Mouse (Mus musculus) heart, embryonic 13.5 days (tissue): ENCODE data around the gene Ankrd39. TPM values are rescaled to one million over a fixed set of nuclear protein-coding genes. Genes with fewer than 3 reads are reported as not detected.
A peak's percentile ranks its signal among the peaks of the same experiment; 100 is the strongest.

ENCODE experiments used
- ATAC-seq: fragments of 200-750 bp; cut with Nextera tagmentation; 2 replicates; pipeline ENCODE4 v1.8.0; 2017; ENCODE audit warnings: moderate TSS enrichment; ENCODE audit not compliant: insufficient number of reproducible peaks, low FRiP score, low TSS enrichment; ENCODE audit errors: extremely low read depth
- H3K27ac ChIP-seq: fragments of 300-500 bp; sonication (generic); replicated peaks from 2 replicates; pipeline ENCODE4 v1.5.1; 2015; ENCODE audit warnings: moderate library complexity, mild to moderate bottlenecking, inconsistent platforms
- H3K27me3 ChIP-seq: fragments of 300-500 bp; sonication (generic); replicated peaks from 2 replicates; pipeline ENCODE4 v1.6.1; 2015; ENCODE audit warnings: mild to moderate bottlenecking, inconsistent platforms
- H3K36me3 ChIP-seq: fragments of 300-500 bp; sonication (generic); 2 replicates; pipeline ENCODE4 v1.6.1; 2015; ENCODE audit warnings: mild to moderate bottlenecking, inconsistent platforms
- H3K4me1 ChIP-seq: fragments of 300-500 bp; sonication (generic); 2 replicates; pipeline ENCODE4 v1.6.1; 2015; ENCODE audit warnings: inconsistent platforms
- H3K4me2 ChIP-seq: fragments of 300-500 bp; sonication (generic); 2 replicates; pipeline ENCODE4 v1.6.1; 2015; ENCODE audit warnings: inconsistent platforms, mild to moderate bottlenecking, moderate library complexity
- H3K4me3 ChIP-seq: fragments of 300-500 bp; sonication (generic); 2 replicates; pipeline ENCODE4 v1.5.1; 2015; ENCODE audit warnings: moderate library complexity, mild to moderate bottlenecking, inconsistent platforms
- H3K9ac ChIP-seq: fragments of 300-500 bp; sonication (generic); 2 replicates; pipeline ENCODE4 v1.6.1; 2015; ENCODE audit warnings: inconsistent platforms, mild to moderate bottlenecking, moderate library complexity
- H3K9me3 ChIP-seq: fragments of 300-500 bp; sonication (generic); 2 replicates; pipeline ENCODE4 v1.6.1; 2016; ENCODE audit warnings: inconsistent platforms
- WGBS: fragments of 180-500 bp; shearing (Covaris S2); methylation state at CpG from one replicate; pipeline ENCODE4 v1.1.7; 2015; ENCODE audit warnings: mixed read lengths; 5-methylcytosine and 5-hydroxymethylcytosine counted together
- polyA plus RNA-seq: library from polyadenylated mRNA; unstranded; fragments of >200 nt; fragmentation: Nextera tagmentation; extraction: Ambion mirVana; gene quantifications from 2 replicates; pipeline ENCODE4 v1.2.1, GENCODE M21; 2015

The Ankrd39 gene
- polyA plus RNA-seq, 1 experiment from 2014 or later, result 23.6 TPM

DNA sequence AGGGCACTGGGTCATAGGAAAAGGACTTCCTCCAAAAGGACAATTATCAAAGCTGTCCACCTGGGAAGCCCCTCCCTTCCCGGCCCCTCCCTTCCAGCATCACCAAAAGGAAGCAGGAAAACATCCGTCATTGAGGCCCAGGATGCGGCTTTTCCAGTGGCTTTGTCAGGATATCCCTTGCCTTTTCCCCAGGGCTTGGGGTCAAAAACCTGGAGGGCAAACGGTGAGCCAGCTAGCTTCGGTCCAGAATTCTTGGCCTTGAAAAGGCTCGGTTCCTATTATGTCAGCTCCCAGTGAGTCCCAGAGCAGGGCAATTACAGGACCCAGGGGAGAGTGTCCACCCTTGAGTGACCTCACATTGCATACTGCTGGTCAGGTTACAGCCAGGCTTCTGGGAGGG is 13.7 kb upstream of the Ankrd39 start:
- no peak overlapping the region for H3K4me3 ChIP-seq
- no peak for ATAC-seq
- H3K4me1 ChIP-seq, result peaks cover 58% of the 10 kb centered on the region
- H3K9me3 ChIP-seq, result no peaks in the 10 kb centered on the region
- H3K9ac ChIP-seq, result no peak overlapping the region
- H3K36me3 ChIP-seq, result no peaks in the 10 kb centered on the region
- H3K27me3 ChIP-seq, result no peaks in the 10 kb centered on the region; the same call in 1 of the 2 replicates
- no peak overlapping the region; the same call in 1 of the 2 replicates for H3K27ac ChIP-seq
- no peak overlapping the region for H3K4me2 ChIP-seq
- WGBS, result 47% methylated on average over 6 of the region's 6 CpGs

DNA sequence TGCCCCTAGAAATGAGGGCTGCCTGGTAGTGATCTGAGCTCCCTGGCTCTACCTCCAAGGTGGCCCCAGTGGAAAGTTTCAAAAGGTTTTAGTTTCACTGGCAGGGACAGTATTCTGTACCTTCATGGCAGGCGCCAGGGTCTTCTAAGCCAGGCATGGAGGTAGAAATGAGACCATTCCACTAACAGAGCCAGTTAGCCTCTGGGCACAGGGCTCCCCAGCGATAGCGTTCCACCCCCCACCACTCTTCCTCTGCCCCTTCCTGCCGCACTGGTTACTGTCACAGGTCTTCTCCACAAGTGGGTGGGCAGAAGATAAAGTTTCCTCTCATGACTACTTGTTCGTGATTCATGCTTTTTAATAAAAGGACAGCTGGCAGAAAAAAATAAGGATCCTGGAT is 12.6 kb upstream of the Ankrd39 start:
- no peak for ATAC-seq
- peaks cover 65% of the 10 kb centered on the region for H3K4me1 ChIP-seq
- WGBS, result 60% methylated on average over 5 of the region's 5 CpGs
- H3K9ac ChIP-seq, result no peak overlapping the region
- no peaks in the 10 kb centered on the region for H3K9me3 ChIP-seq
- 0 out of 2 replicates have a peak overlapping the region, but pooled peaks have one; percentile 97 for H3K27ac ChIP-seq
- no peaks in the 10 kb centered on the region; the same call in 1 of the 2 replicates for H3K27me3 ChIP-seq
- 0 out of 2 replicates have a peak overlapping the region, but pooled peaks have one; percentile 89 for H3K4me2 ChIP-seq
- peaks cover 8% of the 10 kb centered on the region for H3K36me3 ChIP-seq
- no peak overlapping the region for H3K4me3 ChIP-seq

DNA sequence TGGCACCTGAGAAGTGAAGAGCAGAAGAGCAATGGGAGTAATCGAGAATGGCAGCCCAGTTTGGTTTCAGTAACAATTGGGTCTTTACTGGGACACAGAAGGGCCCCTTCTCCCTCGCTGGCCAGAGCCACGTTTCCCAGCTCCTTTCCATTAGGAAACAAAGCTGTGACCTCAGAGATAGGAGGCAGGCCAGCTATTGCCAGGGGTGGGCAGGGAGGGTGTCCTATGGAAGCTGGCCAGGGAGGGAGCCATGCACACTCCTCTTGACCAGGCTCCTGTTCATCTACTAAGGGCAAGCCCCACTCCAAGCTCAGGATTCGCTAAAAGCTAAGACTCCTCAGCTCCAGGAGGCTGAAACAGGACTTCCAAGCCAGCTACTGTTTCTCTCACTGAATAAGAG is 12.0 kb upstream of the Ankrd39 start:
- no peaks in the 10 kb centered on the region for H3K9me3 ChIP-seq
- H3K4me2 ChIP-seq, result peak overlapping the region; percentile 89
- 6% methylated on average over 4 of the region's 4 CpGs for WGBS
- no peaks in the 10 kb centered on the region; the same call in 1 of the 2 replicates for H3K27me3 ChIP-seq
- peak overlapping the region; percentile 97 for H3K9ac ChIP-seq
- peak overlapping the region; percentile 97 for H3K27ac ChIP-seq
- no peak for ATAC-seq
- peak overlapping the region; percentile 78 for H3K4me3 ChIP-seq
- H3K36me3 ChIP-seq, result peaks cover 14% of the 10 kb centered on the region
- H3K4me1 ChIP-seq, result peaks cover 67% of the 10 kb centered on the region

DNA sequence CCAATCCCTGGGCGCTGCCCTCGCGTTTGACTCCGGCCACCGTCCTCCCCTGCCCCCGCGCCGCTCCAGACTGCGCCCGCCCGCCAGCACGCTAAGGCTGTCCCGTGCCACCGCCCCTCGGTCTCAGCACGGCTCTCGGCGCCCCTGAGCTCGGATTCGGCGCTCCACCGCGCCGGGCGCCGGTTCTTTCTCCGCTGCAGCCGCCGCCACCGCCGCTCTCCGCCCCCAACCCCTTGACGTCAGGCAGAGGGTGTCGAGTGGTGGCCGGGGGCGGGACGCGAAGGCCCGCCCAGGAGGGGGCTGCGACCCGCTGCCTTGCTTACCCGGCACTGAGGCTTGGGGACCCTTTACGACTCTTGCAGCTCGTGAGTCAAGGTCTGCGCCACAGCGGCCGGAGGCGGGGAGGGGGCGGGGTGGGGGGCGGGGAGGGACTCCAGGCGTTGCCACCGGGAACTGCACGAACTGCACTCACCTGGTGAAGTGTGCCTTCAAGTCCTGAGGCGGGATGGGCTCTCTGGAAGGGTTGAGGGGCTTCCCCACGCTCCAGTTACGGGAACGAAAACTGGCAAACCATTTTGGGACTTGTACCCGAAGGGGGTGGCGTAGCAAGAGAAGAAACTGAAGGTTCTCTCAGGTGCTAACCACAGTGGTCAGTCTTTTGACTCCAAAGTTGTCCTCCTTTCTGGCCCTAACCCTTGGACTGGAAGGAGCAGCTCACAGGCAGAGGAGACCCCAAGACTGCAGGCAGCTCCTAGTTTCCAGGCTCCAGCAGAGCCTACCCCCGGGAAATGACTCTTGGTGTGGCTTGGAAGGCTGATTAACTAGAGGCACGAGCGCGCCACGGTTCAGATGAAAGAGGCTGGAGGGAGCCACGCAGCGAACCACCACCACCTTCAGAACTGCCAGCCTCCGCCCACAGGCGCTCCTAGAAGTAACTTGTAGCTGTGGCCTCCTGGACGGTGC is 11.1 kb upstream of the Ankrd39 start, which contains the start of gene Sema4c:
Sema4c (minus strand) TSS at position 319 of the 963 bp plus-strand sequence.
- Histone ChIP-seq H3K27ac (peak within 1 kb of the TSS; percentile 97), H3K36me3 (peaks cover 23% of the 10 kb centered on the region), H3K9me3 (no peaks in the 10 kb centered on the region), H3K27me3 (no peaks in the 10 kb centered on the region; the same call in 1 of the 2 replicates), H3K4me2 (peak within 1 kb of the TSS; percentile 89), H3K4me3 (peak within 1 kb of the TSS; percentile 78), H3K4me1 (peaks cover 65% of the 10 kb centered on the region), H3K9ac (peak within 1 kb of the TSS; percentile 97)
- WGBS, result 1% methylated on average over 67 of the region's 69 CpGs
- peak; percentile 17; the same call in 1 of the 2 replicates for ATAC-seq

DNA sequence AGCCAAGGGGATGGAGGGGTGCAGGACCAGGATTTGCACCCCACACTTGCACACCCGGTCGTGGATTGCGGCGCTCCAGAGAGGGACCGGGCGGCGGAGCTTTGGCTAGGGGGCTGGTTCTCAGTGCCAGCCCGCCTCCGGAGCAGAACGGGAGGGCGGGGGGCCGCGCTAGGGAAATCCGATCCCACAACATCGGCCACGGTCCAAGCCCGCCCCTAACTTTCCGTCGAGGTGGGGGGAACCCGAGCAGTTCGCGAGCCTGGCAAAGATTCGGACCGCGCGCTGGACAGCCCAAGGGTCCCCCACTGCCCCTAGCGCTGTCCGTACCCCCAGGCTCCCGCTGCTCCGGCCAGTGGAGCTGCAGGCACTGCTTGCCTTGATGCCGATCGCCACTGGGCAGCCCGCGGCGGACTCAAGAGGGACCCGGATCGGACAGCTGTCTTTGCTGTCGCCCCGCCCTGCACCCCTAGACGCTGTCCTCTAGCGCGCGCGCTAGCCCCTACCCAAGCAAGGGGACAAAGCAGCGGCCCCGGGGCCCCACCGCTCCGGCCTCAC is 10.3 kb upstream of the Ankrd39 start:
- WGBS, result under 1% methylated on average over 48 of the region's 48 CpGs
- H3K27me3 ChIP-seq, result no peaks in the 10 kb centered on the region; the same call in 1 of the 2 replicates
- peak; percentile 64 for ATAC-seq
- H3K36me3 ChIP-seq, result peaks cover 31% of the 10 kb centered on the region
- H3K4me1 ChIP-seq, result peaks cover 57% of the 10 kb centered on the region
- H3K9me3 ChIP-seq, result no peaks in the 10 kb centered on the region
- peak overlapping the region; percentile 97 for H3K27ac ChIP-seq
- peak overlapping the region; percentile 97 for H3K9ac ChIP-seq
- peak overlapping the region; percentile 89 for H3K4me2 ChIP-seq
- H3K4me3 ChIP-seq, result peak overlapping the region; percentile 78

DNA sequence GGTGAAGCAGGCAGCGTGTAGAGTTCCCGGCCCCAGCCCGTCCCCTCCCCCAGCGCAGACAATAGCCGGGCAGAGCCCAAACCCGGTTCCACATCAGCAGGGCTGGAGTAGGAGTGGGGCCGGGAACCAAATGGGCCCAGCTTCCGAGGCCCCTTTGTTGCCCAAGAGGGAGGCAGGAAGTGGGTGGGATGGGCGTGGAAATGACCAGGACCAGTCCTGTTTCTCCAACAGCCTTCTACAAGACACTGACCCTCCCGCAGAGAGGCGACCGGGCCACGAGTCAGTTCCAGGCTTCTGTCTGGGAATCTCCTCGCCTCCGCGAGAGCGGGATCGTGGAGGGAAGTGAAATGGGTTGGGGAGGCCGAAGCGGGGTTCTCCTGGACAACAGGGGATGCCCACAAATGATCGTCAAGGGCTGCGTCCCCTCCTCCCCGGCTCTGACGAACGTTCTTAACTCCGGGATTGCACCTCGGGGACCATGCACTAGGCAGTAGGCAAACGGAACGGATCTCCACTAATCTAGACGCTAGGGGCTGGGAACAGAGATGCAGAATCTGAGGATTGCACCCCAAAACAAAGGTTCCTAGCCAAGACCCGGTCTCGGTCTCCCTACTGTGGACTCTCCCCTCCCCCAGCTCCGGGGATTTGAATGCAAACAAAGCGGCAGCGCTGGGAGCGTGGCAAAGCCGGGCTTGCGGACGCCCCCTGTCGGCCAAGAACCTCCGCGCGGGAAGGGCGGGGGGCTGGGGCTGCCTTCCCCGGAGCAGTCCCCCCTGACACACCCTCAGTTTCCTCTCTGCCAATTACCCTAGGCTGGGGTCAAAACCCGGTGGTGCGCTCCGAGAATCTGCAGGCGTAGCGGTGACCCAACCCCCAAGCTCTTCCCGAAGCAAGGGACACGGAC is 9.6 kb upstream of the Ankrd39 start:
- peak; percentile 55 for ATAC-seq
- peaks cover 38% of the 10 kb centered on the region for H3K36me3 ChIP-seq
- peak overlapping the region; percentile 97 for H3K27ac ChIP-seq
- H3K27me3 ChIP-seq, result no peaks in the 10 kb centered on the region; the same call in 1 of the 2 replicates
- peak overlapping the region; percentile 97 for H3K9ac ChIP-seq
- no peaks in the 10 kb centered on the region for H3K9me3 ChIP-seq
- H3K4me1 ChIP-seq, result peaks cover 50% of the 10 kb centered on the region
- H3K4me2 ChIP-seq, result peak overlapping the region; percentile 89
- H3K4me3 ChIP-seq, result peak overlapping the region; percentile 78
- under 1% methylated on average over 52 of the region's 52 CpGs for WGBS

DNA sequence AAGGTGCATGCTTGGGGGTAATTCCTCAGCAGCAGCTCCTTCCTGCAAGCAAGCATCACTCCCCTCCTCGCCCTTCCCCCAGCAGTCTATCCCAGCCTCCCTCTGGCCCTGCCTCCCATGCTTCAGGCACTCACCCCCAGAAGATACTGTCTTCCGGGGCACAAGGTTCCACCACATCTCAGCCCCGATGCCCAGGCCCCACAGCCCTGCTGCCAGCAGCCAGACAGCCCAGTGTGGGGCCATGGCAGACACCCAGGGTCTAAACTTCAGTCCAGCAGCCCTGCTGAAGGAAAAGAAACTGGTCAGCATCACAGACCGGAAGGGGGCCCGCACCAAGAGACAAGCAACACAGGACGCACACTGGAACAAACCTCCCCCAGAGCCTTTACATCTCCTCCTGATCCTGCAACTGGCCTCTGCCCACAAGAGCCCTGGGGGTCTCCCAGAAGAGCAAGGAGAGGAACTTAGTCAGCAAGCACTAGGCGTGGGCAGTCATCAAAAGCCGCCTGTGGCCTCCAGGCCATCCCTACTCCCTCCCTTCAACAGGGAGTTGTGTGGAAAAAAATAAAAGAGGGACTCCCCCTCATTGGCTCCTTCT is 8.7 kb upstream of the Ankrd39 start:
- Histone ChIP-seq H3K4me3 (peak overlapping the region; percentile 78), H3K4me1 (peaks cover 44% of the 10 kb centered on the region), H3K27me3 (no peaks in the 10 kb centered on the region; the same call in 1 of the 2 replicates), H3K4me2 (peak overlapping the region; percentile 89), H3K27ac (peak overlapping the region; percentile 97), H3K9me3 (no peaks in the 10 kb centered on the region), H3K9ac (peak overlapping the region; percentile 97), H3K36me3 (peaks cover 47% of the 10 kb centered on the region)
- ATAC-seq, result no peak
- WGBS, result 7% methylated on average over 8 of the region's 8 CpGs

DNA sequence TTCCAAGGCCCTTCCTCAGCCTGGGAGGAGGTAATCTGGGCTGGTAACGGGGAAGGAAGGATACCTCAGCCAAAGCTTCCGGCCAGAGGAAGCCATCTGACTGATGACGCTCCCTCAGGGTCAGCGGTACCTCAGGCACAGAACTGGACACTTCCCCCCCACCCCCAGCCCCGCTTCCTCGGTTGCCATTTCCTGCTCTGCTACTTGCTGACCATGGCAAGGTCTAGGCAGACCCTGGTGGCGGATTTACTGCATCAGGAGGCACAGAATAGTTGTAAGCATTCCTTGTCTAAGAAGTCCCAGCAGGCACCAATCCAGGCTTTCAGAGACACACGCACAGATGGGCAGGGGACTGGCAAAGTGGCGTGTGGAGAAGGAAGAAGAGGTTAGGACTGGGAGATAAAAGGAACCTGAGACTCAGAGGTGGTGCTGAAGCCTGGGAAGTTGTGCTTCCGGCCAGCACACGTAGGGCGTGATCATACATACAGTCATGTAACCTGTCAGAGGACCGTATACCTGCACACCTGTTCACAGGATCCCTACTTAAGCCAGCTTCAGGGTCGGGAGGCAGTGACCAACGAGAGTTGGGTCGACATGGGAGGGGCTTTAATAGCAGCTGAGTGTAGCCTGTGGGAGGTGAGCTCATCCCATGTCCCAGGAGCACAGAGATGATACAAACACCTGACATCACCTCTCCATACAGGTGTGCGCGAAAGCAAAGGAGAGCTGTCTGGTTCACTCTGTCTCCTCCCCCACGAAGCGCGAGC is 7.6 kb upstream of the Ankrd39 start:
- peak overlapping the region; percentile 97 for H3K9ac ChIP-seq
- peak overlapping the region; percentile 89 for H3K4me2 ChIP-seq
- H3K9me3 ChIP-seq, result no peaks in the 10 kb centered on the region
- 68% methylated on average over 21 of the region's 21 CpGs for WGBS
- H3K4me1 ChIP-seq, result peaks cover 39% of the 10 kb centered on the region
- no peak for ATAC-seq
- H3K36me3 ChIP-seq, result peaks cover 58% of the 10 kb centered on the region
- H3K27me3 ChIP-seq, result no peaks in the 10 kb centered on the region; the same call in 1 of the 2 replicates
- peak overlapping the region; percentile 97 for H3K27ac ChIP-seq
- peak overlapping the region; percentile 78 for H3K4me3 ChIP-seq

DNA sequence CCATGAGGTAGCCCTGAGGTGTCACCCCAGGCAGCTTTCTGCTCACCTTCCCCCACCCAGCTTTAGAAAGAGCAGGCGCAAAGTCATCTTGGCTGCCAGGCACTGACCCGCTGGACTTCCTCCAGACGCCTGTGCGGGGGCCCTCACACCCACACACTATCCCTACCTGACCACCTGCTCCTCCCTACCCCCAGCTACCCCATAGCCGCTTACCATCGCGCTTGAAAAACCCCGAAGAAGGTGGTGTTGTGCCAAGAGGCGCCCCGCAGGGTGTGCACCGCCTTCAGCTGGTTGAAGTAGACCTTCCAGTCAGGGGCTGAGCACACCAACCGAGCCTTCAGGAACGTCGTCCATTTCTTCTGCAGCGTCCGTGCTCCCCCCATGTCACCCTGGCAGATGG is 5.3 kb upstream of the Ankrd39 start:
- no peak overlapping the region for H3K4me2 ChIP-seq
- 86% methylated on average over 16 of the region's 16 CpGs for WGBS
- H3K9me3 ChIP-seq, result no peaks in the 10 kb centered on the region
- H3K4me1 ChIP-seq, result peaks cover 47% of the 10 kb centered on the region
- no peak overlapping the region for H3K27ac ChIP-seq
- ATAC-seq, result no peak
- H3K27me3 ChIP-seq, result no peaks in the 10 kb centered on the region
- no peak overlapping the region for H3K4me3 ChIP-seq
- H3K36me3 ChIP-seq, result peaks cover 77% of the 10 kb centered on the region
- H3K9ac ChIP-seq, result no peak overlapping the region

DNA sequence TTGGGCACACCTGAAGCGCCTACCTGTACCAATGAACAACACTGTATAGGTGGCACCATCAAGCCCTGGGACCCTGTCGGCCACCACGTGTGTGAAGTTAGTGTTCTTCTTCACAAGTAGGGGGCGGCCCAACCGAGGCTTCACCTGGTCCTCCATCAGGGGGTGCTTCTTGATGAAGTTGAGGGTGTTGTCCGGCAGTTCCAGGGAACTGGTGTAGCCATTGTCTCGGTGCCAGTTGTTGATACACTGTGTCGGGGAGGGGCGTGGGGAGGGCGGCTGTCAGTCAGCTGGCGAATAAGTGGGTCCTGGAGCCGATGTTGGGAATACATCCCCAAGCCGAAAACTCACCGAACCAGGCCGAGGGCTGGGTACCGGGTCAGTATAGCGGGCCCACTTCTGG is 4.7 kb upstream of the Ankrd39 start:
- 82% methylated on average over 17 of the region's 17 CpGs for WGBS
- H3K4me3 ChIP-seq, result no peak overlapping the region

More for the DNA sequence above, 4.7 kb upstream of the Ankrd39 start:
- no peak for ATAC-seq
- Histone ChIP-seq H3K9me3 (no peaks in the 10 kb centered on the region), H3K27ac (no peak overlapping the region), H3K27me3 (no peaks in the 10 kb centered on the region), H3K9ac (no peak overlapping the region), H3K4me1 (peaks cover 49% of the 10 kb centered on the region), H3K36me3 (peaks cover 77% of the 10 kb centered on the region), H3K4me2 (no peak overlapping the region)
